Mouse (Mus musculus): ENCODE results near the gene Cldn20. TPM values are rescaled to one million over a fixed set of nuclear protein-coding genes. Genes with fewer than 3 reads are reported as not detected.

The Cldn20 gene
- not detected for polyA plus RNA-seq (2017; shearing (Covaris generic))

GRCm38 (mm10) chr17:3532254-3532653 lies at the start of gene Cldn20:
Gene Cldn20, plus strand, starts transcription at chr17:3532554.

GRCm38 (mm10) chr17:3557331-3558311 lies 25.3 kb downstream of the Cldn20 start, which contains the start of gene Tfb1m:
Gene Tfb1m, minus strand, starts transcription at chr17:3557781.

Other genes starting within 250 kb of the Cldn20 start
- gene Tiam2, start 206.0 kb upstream of the Cldn20 start, polyA plus RNA-seq (2017; shearing (Covaris generic)) = 1.4 TPM
- gene Tfb1m, start 25.2 kb downstream of the Cldn20 start, polyA plus RNA-seq (2017; shearing (Covaris generic)) = 12.3 TPM
- gene Nox3, start 163.7 kb downstream of the Cldn20 start, polyA plus RNA-seq (2017; shearing (Covaris generic)) = not detected